Mouse (Mus musculus) megakaryocyte, embryonic 14.5 days (primary cell): ENCODE data around the gene Phactr1. TPM values are rescaled to one million over a fixed set of nuclear protein-coding genes. Genes with fewer than 3 reads are reported as not detected.

Source experiments
- H3K27me3 ChIP-seq: replicated peaks from 2 replicates; pipeline ENCODE3; 2012; ENCODE audit warnings: inconsistent platforms
- H3K36me3 ChIP-seq: replicated peaks from 2 replicates; pipeline ENCODE3; 2012; ENCODE audit warnings: low read length, inconsistent platforms, mixed read lengths
- H3K4me1 ChIP-seq: 2 replicates; pipeline ENCODE4 v1.6.1; 2012; ENCODE audit warnings: inconsistent platforms
- H3K4me3 ChIP-seq: replicated peaks from 2 replicates; pipeline ENCODE3; 2012; ENCODE audit warnings: moderate library complexity, mild to moderate bottlenecking, inconsistent platforms
- H3K9me3 ChIP-seq: 2 replicates; pipeline ENCODE4 v1.6.1; 2012; ENCODE audit warnings: inconsistent platforms
- FLI1 ChIP-seq: IDR thresholded peaks from 2 replicates; pipeline ENCODE4 v1.6.1; 2012; ENCODE audit warnings: low read length, inconsistent platforms, mixed read lengths
- GATA1 ChIP-seq: IDR thresholded peaks from 3 replicates; pipeline ENCODE4 v1.6.1; 2012; ENCODE audit warnings: mixed read lengths, low read length, inconsistent platforms, borderline replicate concordance
- polyA plus RNA-seq: library from polyadenylated mRNA; stranded (reverse); fragments of >175 nt; gene quantifications from 2 replicates; pipeline ENCODE4 v1.2.3, GENCODE M21; 2012; ENCODE audit warnings: low replicate concordance; ENCODE audit not compliant: insufficient read depth

Phactr1 gene
- polyA plus RNA-seq, 1 experiment: 0.01 TPM

DNA sequence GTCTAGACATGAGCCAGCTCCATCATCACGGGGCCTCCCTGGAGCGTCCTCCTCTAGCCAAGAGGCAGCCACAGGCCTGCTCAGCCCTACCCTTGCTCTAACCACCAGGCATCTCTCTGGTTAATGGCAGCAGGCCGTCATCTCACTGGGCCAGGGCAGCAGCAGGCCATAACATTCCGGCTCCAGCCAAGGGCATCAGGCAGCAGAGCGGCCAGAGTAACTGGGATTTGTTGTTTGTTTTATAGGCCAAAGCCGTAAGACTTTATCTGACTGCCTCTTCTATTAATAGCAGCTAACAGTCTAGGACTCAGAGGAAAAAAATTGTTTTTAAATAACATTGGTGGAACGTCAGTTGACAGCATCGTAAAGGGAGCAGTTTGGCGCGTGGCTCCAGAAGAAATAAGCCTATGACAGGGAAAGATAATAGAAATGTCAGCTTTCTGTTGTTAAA is 451.3 kb downstream of the Phactr1 start:
- H3K4me3 ChIP-seq: no peak overlapping the region

DNA sequence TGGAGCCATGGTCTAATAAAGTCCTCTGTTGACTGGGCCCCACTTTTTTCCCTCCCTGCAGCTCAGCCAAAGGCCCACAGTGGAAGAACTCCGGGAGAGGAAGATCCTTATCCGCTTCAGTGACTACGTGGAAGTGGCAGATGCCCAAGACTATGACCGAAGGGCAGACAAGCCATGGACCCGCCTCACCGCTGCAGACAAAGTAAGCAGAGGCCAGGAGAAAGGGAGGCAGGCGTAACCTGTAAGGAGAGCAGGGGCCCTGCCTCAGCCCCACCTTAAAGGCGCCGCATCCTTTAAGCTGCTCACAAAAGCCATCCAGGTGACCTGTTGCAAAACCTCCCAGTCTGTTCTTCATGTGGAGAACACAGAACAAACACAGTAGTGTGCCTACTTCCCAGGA is 452.4 kb downstream of the Phactr1 start:
- Histone ChIP-seq H3K36me3 (no peaks in the 10 kb centered on the region), H3K4me1 (no peaks in the 10 kb centered on the region)
- no peak for TF ChIP-seq FLI1
- TF ChIP-seq GATA1: no peak

More for the DNA sequence above, 451.3 kb downstream of the Phactr1 start:
- H3K27me3 ChIP-seq: peaks cover 32% of the 10 kb centered on the region
- TF ChIP-seq FLI1: no peak
- TF ChIP-seq GATA1: no peak
- H3K4me1 ChIP-seq: no peaks in the 10 kb centered on the region
- no peaks in the 10 kb centered on the region for H3K36me3 ChIP-seq
- H3K9me3 ChIP-seq: peaks cover 6% of the 10 kb centered on the region

DNA sequence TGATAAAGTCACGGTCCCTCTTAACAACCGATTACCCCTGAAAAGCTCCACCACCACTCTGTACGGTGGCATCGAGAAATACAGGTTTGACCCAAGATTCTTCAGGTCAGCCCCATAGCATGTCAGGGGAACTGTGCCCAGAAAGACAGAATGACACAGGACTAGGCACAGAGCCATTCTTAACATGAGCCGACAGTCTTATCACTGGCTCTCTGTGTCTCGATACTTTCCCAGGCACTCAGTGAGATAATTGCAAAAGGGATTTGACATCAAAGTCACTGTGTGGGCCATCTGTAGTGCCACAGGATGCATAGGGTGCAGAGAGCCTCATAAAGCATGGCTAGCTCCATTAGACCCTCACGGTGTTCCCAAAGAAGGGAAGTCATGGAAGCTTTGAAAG is 453.0 kb downstream of the Phactr1 start:
- TF ChIP-seq GATA1 (no peak), FLI1 (no peak)
- Histone ChIP-seq H3K27me3 (peaks cover 26% of the 10 kb centered on the region), H3K9me3 (peaks cover 6% of the 10 kb centered on the region), H3K36me3 (no peaks in the 10 kb centered on the region), H3K4me1 (no peaks in the 10 kb centered on the region), H3K4me3 (no peak overlapping the region)

More for the DNA sequence above, 452.4 kb downstream of the Phactr1 start:
- Histone ChIP-seq H3K9me3 (peaks cover 6% of the 10 kb centered on the region), H3K4me3 (no peak overlapping the region), H3K27me3 (peaks cover 26% of the 10 kb centered on the region)

DNA sequence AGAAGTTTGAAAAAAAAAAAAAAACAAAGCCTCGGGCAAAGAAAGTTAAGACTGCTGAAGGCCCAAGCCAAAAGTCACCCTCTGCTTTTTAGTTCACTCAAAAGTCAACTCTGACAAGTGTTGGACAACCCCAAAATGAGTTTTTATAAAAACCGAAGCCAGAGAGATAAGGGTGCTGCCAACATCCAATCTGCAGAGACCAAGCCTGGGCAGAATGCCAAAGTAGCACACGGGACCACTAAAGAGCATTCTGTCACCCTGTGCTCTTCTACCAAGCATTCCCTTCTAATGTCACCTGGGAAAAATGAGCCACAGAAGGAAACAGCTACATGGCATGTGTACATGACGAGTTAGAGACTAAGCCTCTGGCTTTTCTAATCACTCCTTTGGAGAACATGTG is 454.0 kb downstream of the Phactr1 start:
- Histone ChIP-seq H3K4me3 (no peak overlapping the region), H3K4me1 (no peaks in the 10 kb centered on the region), H3K9me3 (peaks cover 6% of the 10 kb centered on the region), H3K36me3 (no peaks in the 10 kb centered on the region), H3K27me3 (peaks cover 27% of the 10 kb centered on the region)
- TF ChIP-seq GATA1 (no peak), FLI1 (no peak)

DNA sequence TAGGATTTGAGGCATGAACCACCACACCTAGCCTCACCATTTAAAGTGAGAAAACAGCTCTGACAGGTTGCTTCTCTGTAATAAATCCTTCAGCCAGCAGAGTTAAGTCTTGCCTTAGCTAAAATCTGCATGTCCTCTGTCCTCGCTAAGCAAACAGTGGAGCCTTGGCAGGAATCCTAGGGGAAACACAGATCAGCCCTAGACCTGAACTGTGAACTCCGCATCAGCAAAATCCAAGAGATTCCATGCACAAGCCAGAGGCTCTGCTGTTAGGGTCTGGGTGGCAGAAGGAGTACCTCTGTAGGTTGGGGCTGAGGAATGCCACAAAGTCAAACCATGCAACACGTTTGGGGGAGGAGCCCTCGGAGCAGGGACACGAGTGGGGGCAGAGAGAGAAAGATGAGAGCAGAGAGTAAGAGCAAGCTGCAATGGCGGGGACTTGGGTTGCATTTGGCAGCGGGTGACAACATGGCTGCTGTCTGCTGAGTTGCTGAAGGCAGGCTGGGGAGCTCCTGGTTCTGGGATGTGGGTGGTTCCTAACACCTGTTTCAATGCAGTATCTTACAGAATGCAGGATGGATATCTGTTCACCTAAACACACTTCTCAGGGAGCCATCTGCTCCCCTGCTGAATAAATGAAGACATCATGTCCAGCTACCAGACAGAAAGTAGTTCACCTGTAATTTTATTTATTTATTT is 464.4 kb downstream of the Phactr1 start:
- no peaks in the 10 kb centered on the region for H3K9me3 ChIP-seq
- H3K4me1 ChIP-seq: peaks cover 9% of the 10 kb centered on the region
- no peak overlapping the region for H3K4me3 ChIP-seq
- TF ChIP-seq FLI1: no peak
- H3K27me3 ChIP-seq: peaks cover 15% of the 10 kb centered on the region
- H3K36me3 ChIP-seq: peaks cover 7% of the 10 kb centered on the region

GRCm38 (mm10) chr13:43146515-43147258 is 466.3 kb downstream of the Phactr1 start:
- TF ChIP-seq GATA1 (no peak), FLI1 (no peak)
- H3K36me3 ChIP-seq: peaks cover 25% of the 10 kb centered on the region
- H3K9me3 ChIP-seq: no peaks in the 10 kb centered on the region
- H3K4me1 ChIP-seq: peaks cover 9% of the 10 kb centered on the region
- H3K4me3 ChIP-seq: no peak overlapping the region
- H3K27me3 ChIP-seq: peaks cover 8% of the 10 kb centered on the region

DNA sequence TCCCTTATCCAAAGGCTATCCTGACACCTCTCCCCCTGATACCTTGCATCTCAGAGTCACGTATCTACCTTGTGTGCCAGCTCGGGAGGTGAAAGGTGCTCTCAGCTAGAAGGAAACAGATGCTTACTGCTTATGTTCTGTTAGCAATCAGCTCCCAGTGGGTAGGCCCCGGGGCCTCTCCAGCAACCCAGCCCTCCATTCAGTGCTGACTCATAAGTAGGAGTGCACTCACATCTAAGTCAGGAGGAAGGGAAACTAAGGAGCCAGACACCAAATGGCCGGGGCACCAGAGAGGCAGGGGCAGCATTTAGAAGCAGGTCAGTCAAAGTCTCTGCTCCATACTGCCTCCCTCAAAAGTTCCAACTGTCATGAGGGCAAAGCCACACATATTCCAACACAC is 468.3 kb downstream of the Phactr1 start:
- H3K4me1 ChIP-seq: peaks cover 9% of the 10 kb centered on the region
- no peaks in the 10 kb centered on the region for H3K9me3 ChIP-seq
- H3K36me3 ChIP-seq: peaks cover 45% of the 10 kb centered on the region
- H3K4me3 ChIP-seq: peak overlapping the region; percentile 11
- no peak for TF ChIP-seq GATA1
- H3K27me3 ChIP-seq: peaks cover 4% of the 10 kb centered on the region

GRCm38 (mm10) chr13:43149661-43150060 is 469.2 kb downstream of the Phactr1 start:
- H3K27me3 ChIP-seq: peaks cover 2% of the 10 kb centered on the region
- H3K36me3 ChIP-seq: peaks cover 54% of the 10 kb centered on the region
- peaks cover 11% of the 10 kb centered on the region for H3K4me1 ChIP-seq
- TF ChIP-seq FLI1 (no peak), GATA1 (no peak)
- no peak overlapping the region for H3K4me3 ChIP-seq
- no peaks in the 10 kb centered on the region for H3K9me3 ChIP-seq

DNA sequence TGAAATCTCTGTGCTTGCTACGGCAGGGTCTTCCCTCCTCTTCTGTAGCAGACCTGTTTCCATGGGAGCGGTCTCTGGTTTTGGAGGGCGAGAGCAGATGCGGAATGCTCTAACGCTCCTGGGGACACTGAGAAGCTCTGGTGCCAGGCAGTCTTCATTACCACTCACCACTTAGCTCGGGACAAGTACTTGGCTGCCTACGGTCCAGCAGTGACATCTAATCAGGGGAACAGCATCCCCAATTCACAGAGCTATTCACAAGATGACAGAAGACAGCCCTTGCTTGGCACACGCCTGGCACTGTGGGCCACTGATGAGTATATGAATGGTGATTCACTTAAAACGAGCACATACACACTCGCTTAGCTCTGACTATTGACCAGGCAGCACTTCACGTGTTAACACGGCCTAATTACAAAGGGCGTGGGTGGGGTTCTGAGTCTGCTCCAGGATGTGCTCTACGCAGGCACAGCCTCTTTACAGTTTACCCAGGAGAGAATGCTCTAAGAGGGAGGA is 471.6 kb downstream of the Phactr1 start:
- no peak for TF ChIP-seq FLI1
- TF ChIP-seq GATA1: no peak
- H3K4me1 ChIP-seq: peaks cover 14% of the 10 kb centered on the region
- H3K4me3 ChIP-seq: no peak overlapping the region
- peaks cover 76% of the 10 kb centered on the region for H3K36me3 ChIP-seq
- H3K27me3 ChIP-seq: no peaks in the 10 kb centered on the region
- no peaks in the 10 kb centered on the region for H3K9me3 ChIP-seq

DNA sequence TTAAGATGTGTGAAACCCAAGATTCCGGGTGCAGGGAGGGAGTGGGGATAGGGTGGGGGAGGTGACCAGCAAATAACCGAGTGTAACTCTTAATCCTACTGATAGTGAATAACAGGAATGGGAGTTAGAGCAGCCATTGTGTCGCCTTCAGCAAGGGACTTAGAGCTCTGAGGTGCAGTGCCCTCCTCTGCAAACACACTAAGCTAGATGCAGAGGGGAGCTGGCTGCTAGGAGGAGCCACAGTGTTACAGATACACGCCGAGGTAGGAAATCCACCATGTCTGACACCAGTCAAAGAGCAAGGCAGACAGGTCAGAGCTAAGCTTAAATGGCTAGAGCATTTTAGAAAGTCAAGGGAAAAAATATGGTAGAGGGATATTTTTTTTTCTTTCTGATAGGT is 476.9 kb downstream of the Phactr1 start:
- Histone ChIP-seq H3K4me3 (no peak overlapping the region), H3K27me3 (no peaks in the 10 kb centered on the region), H3K4me1 (peaks cover 9% of the 10 kb centered on the region), H3K36me3 (peaks cover 89% of the 10 kb centered on the region), H3K9me3 (no peaks in the 10 kb centered on the region)
- no peak for TF ChIP-seq GATA1
- no peak for TF ChIP-seq FLI1
